Comparison of ENCODE assay signal across 22 mouse cellular contexts in genomic region chr1:33370796-33371195, GRCm38 (mm10).
DNase-seq lines count a peak whose midpoint lies in the region; ATAC-seq and TF ChIP-seq lines count a peak whose summit lies in the region.
"Had no signal": no experiment of that assay in that cellular context is flagged by ENCODE, and none has a peak within 500 bp of the region (broad histone marks: within the 10 kb centered on the region; RNA-seq: fewer than 3 reads in every experiment).

No protein-coding gene starts in this region.

- 57% methylated on average over 7 of the region's 7 CpGs for WGBS in heart, adult 2 months
- 67% methylated on average over 7 of the region's 7 CpGs for WGBS in heart, embryonic 10.5 days
- WGBS in kidney, embryonic 15.5 days = 43% methylated on average over 7 of the region's 7 CpGs

- TF ChIP-seq POLR2A in heart, adult 2 months (IDR thresholded peaks at IDR 0.05; ENCODE audit: insufficient read depth, low read depth, low read length) = no peak

- H3K4me1 ChIP-seq in heart, adult 2 months (ENCODE audit: control insufficient read depth, insufficient read depth, low read length) = no peaks in the 10 kb centered on the region; the same call in 1 of the 2 replicates
- no peaks in the 10 kb centered on the region for H3K4me1 ChIP-seq in heart, embryonic 10.5 days
- no peaks in the 10 kb centered on the region for H3K4me1 ChIP-seq in kidney, embryonic 15.5 days
- H3K4me1 ChIP-seq: embryonic facial prominence, embryonic 12.5 days; forebrain, embryonic 12.5 days; hindbrain, embryonic 12.5 days had no signal

- no peak overlapping the region for H3K4me3 ChIP-seq in heart, adult 2 months
- H3K4me3 ChIP-seq in heart, embryonic 10.5 days = no peak overlapping the region
- no peak overlapping the region for H3K4me3 ChIP-seq in kidney, embryonic 15.5 days (replicated peaks)
- H3K4me3 ChIP-seq: embryonic facial prominence, embryonic 12.5 days; forebrain, embryonic 12.5 days; hindbrain, embryonic 12.5 days had no signal

- peak; percentile 43 for ATAC-seq in kidney, embryonic 15.5 days (replicated peaks; ENCODE audit: low FRiP score)
- ATAC-seq: activated CD4-positive, CD25-positive, alpha-beta regulatory T cell, adult 4 months; forebrain, embryonic 16.5 days; hindbrain, embryonic 16.5 days; inflammation-experienced regulatory T-cells, adult 6 months; intestine, postnatal 0 days; Patski had no signal

- no peaks in the 10 kb centered on the region for H3K36me3 ChIP-seq in heart, adult 2 months (ENCODE audit: control insufficient read depth, insufficient read depth, low read length)
- no peaks in the 10 kb centered on the region for H3K36me3 ChIP-seq in heart, embryonic 10.5 days
- H3K36me3 ChIP-seq in kidney, embryonic 15.5 days = no peaks in the 10 kb centered on the region
- H3K36me3 ChIP-seq: embryonic facial prominence, embryonic 12.5 days; forebrain, embryonic 12.5 days; hindbrain, embryonic 12.5 days had no signal

- H3K9ac ChIP-seq in heart, adult 2 months (ENCODE audit: low read depth, low read length) = no peak overlapping the region
- no peak overlapping the region for H3K9ac ChIP-seq in kidney, embryonic 15.5 days
- H3K9ac ChIP-seq: embryonic facial prominence, embryonic 12.5 days; forebrain, embryonic 12.5 days; hindbrain, embryonic 12.5 days had no signal

- no peaks in the 10 kb centered on the region for H3K9me3 ChIP-seq in heart, embryonic 10.5 days
- no peaks in the 10 kb centered on the region for H3K9me3 ChIP-seq in kidney, embryonic 15.5 days (replicated peaks)
- H3K9me3 ChIP-seq: embryonic facial prominence, embryonic 12.5 days; forebrain, embryonic 12.5 days; hindbrain, embryonic 12.5 days had no signal

- DNase-seq in heart, adult 2 months = peak in 1 of 2 experiments; percentile 18
- no peak for DNase-seq in heart, embryonic 10.5 days (ENCODE audit: low spot score)
- DNase-seq in kidney, adult 9 months = no peak
- peak; percentile 19 for DNase-seq in lung, postnatal 25 days (ENCODE audit: low spot score)
- no peak for DNase-seq in lung, postnatal 4 days
- DNase-seq in heart, postnatal 4 days = peak; percentile 10
- DNase-seq: adrenal gland, postnatal 14 days; cerebellum, adult 11-12 months; cerebellum, adult 9-10 months; cerebellum, postnatal 25 days; gastrocnemius, postnatal 10 days had no signal

- H3K27me3 ChIP-seq in heart, adult 2 months (ENCODE audit: control insufficient read depth, insufficient read depth, low read length) = no peaks in the 10 kb centered on the region
- H3K27me3 ChIP-seq in heart, embryonic 10.5 days (ENCODE audit: insufficient read depth, poor library complexity, severe bottlenecking) = no peaks in the 10 kb centered on the region
- H3K27me3 ChIP-seq in kidney, embryonic 15.5 days = no peaks in the 10 kb centered on the region
- H3K27me3 ChIP-seq: CH12.LX; embryonic facial prominence, embryonic 12.5 days; forebrain, embryonic 12.5 days; hindbrain, embryonic 12.5 days had no signal

- no peak for TF ChIP-seq CTCF in heart, adult 2 months (IDR thresholded peaks at IDR 0.05)

- no peaks in the 10 kb centered on the region for H3K79me2 ChIP-seq in heart, adult 2 months (replicated peaks; ENCODE audit: control insufficient read depth, insufficient read depth, low read length)

- no peak for TF ChIP-seq EP300 in heart, adult 2 months (IDR thresholded peaks at IDR 0.05; ENCODE audit: insufficient read depth, low read depth, low read length)

- H3K27ac ChIP-seq in heart, adult 2 months = peak overlapping the region; percentile 40
- no peak overlapping the region for H3K27ac ChIP-seq in heart, embryonic 10.5 days
- no peak overlapping the region for H3K27ac ChIP-seq in kidney, embryonic 15.5 days
- H3K27ac ChIP-seq: embryonic facial prominence, embryonic 12.5 days; forebrain, embryonic 12.5 days; hindbrain, embryonic 12.5 days had no signal

- intact Hi-C loops in heart, adult 2 months (cut with DNase I) = no loop called here

- H3K4me2 ChIP-seq in kidney, embryonic 15.5 days = peak overlapping the region; percentile 14; the same call in 1 of the 2 replicates
- H3K4me2 ChIP-seq: embryonic facial prominence, embryonic 12.5 days; forebrain, embryonic 12.5 days; hindbrain, embryonic 12.5 days had no signal

Comparison
In these comparisons a context has a peak if more than half of its experiments do, and no peak if none do; other contexts are left out.
1. DNase-seq: peak in lung, postnatal 25 days (single experiment) and heart, postnatal 4 days (single experiment); none in heart, embryonic 10.5 days (single experiment), kidney, adult 9 months (single experiment) and lung, postnatal 4 days (0 of 2).